Mouse (Mus musculus): ENCODE measurements around the gene Gclc.
"Not testable (repeated sequence)": the region's sequence is repeated elsewhere in the genome, so short reads cannot be mapped to it uniquely, and the experiment has no call there.

The Gclc gene

GRCm38 (mm10) chr9:77748292-77748691 lies 6.0 kb upstream of the Gclc start:
- not testable (repeated sequence) for DNase-seq

GRCm38 (mm10) chr9:77750133-77751060 lies 3.9 kb upstream of the Gclc start:
- peak; percentile 97 for DNase-seq

- no peak for DNase-seq
Observed at GRCm38 (mm10) chr9:77751091-77751521, 3.2 kb upstream of the Gclc start.

GRCm38 (mm10) chr9:77754728-77755402 lies 530 bp downstream of the Gclc start:
- no peak for DNase-seq

GRCm38 (mm10) chr9:77755403-77755784 lies 1.1 kb downstream of the Gclc start:
- no peak for DNase-seq

- no peak for DNase-seq
Observed at GRCm38 (mm10) chr9:77756076-77756475, 1.7 kb downstream of the Gclc start.

GRCm38 (mm10) chr9:77757331-77757730 lies 3.0 kb downstream of the Gclc start:
- no peak for DNase-seq

GRCm38 (mm10) chr9:77758481-77758880 lies 4.1 kb downstream of the Gclc start:
- DNase-seq = no peak

GRCm38 (mm10) chr9:77759111-77759510 lies 4.8 kb downstream of the Gclc start:
- DNase-seq = no peak

GRCm38 (mm10) chr9:77759756-77760155 lies 5.4 kb downstream of the Gclc start:
- DNase-seq = no peak

GRCm38 (mm10) chr9:77766218-77766617 lies 11.9 kb downstream of the Gclc start:
- no peak for DNase-seq

GRCm38 (mm10) chr9:77766767-77767166 lies 12.4 kb downstream of the Gclc start:
- no peak for DNase-seq

GRCm38 (mm10) chr9:77770909-77771308 lies 16.6 kb downstream of the Gclc start:
- DNase-seq = no peak

GRCm38 (mm10) chr9:77771330-77771729 lies 17.0 kb downstream of the Gclc start:
- DNase-seq = no peak

- DNase-seq = no peak
Observed at GRCm38 (mm10) chr9:77771765-77772383, 17.5 kb downstream of the Gclc start.

- no peak for DNase-seq
Observed at GRCm38 (mm10) chr9:77776720-77777515, 22.6 kb downstream of the Gclc start.

- no peak for DNase-seq
Observed at GRCm38 (mm10) chr9:77777622-77778021, 23.3 kb downstream of the Gclc start.

GRCm38 (mm10) chr9:77779711-77780110 lies 25.4 kb downstream of the Gclc start:
- DNase-seq = no peak

- no peak for DNase-seq
Observed at GRCm38 (mm10) chr9:77781453-77782163, 27.3 kb downstream of the Gclc start.

- no peak for DNase-seq
Observed at GRCm38 (mm10) chr9:77782201-77782600, 27.9 kb downstream of the Gclc start.

- no peak for DNase-seq
Observed at GRCm38 (mm10) chr9:77783006-77783405, 28.7 kb downstream of the Gclc start.

- no peak for DNase-seq
Observed at GRCm38 (mm10) chr9:77785466-77785865, 31.1 kb downstream of the Gclc start.
